Mouse (Mus musculus): Measurements from ENCODE around the gene Actl10.

DNA sequence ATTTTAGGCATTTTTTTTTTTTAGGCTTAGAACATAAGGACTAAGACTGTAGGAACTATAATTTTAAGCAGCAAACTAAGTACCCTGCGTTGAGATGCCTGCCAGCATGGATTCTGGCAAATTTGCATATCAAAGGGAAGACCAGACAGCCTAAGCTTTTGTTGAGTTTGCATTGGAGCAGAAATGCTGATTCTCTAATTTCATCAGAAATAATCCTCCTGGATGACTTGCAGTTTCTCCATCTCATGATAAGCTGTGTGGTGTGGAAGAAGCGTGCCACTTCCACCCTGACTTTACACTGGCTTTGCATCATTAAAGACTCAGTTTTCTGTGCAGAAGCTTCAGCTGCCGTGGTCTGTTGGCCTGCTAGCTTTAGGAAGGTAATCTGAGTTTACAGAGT is 18.7 kb upstream of the Actl10 start:
- TF ChIP-seq CTCF (IDR thresholded peaks at IDR 0.05; ENCODE audit: borderline replicate concordance, insufficient read depth, low read length) (no peak), POLR2A (IDR thresholded peaks at IDR 0.05; ENCODE audit: low read depth, low read length) (no peak)
